Mouse (Mus musculus) subcutaneous adipose tissue, adult 2 months (tissue): ENCODE data around the gene Cartpt. TPM values are rescaled to one million over a fixed set of nuclear protein-coding genes. Genes with fewer than 3 reads are reported as not detected.

Experiments
- polyA plus RNA-seq: library from polyadenylated mRNA; depleted of rRNA; stranded (reverse); fragments of >200 nt; gene quantifications from 2 replicates; pipeline ENCODE4 v1.2.3, GENCODE M21; 2012; ENCODE audit warnings: low replicate concordance; rRNA removed

The Cartpt gene
- not detected in 2 replicates for polyA plus RNA-seq

GRCm38 (mm10) chr13:99900965-99901364 is at the start of gene Cartpt:
Gene Cartpt (minus strand): TSS chr13:99901091.

Other genes starting within 250 kb of the Cartpt start
- gene Mccc2, start 114.5 kb upstream of the Cartpt start, polyA plus RNA-seq, result 41.2 and 47.2 TPM in 2 replicates
- gene Bdp1, start 203.0 kb upstream of the Cartpt start, polyA plus RNA-seq, result 1.9 and 3.3 TPM in 2 replicates
- gene Serf1, start 206.9 kb upstream of the Cartpt start, polyA plus RNA-seq, result 7.0 and 8.6 TPM in 2 replicates
- gene Smn1, start 223.8 kb upstream of the Cartpt start, polyA plus RNA-seq, result 9.8 and 17.1 TPM in 2 replicates